Comparison of ENCODE assay signal across 14 mouse cellular contexts in the genomic region with DNA sequence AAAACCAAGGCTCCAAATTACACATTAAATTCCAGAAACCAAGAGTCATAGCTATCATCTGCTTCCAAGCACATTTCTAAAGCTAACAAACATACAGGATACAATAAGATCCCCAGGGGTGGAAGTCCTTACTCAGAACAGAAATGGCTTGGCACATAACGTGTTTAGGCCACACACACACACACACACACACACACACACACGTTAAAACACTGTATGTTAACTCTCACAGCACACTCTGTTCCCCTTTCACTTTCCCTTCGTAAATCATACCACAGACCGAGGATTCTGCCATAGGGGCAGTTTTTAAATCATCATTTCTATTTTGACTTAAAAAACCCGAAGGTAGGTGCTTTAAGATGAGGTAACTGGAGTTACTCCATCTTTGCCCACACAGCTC. TPM values are rescaled to one million over a fixed set of nuclear protein-coding genes. Genes with fewer than 3 reads are reported as not detected.
DNase-seq lines count a peak whose midpoint lies in the region; ATAC-seq and TF ChIP-seq lines count a peak whose summit lies in the region.
"Had no signal": no experiment of that assay in that cellular context is flagged by ENCODE, and none has a peak within 500 bp of the region (broad histone marks: within the 10 kb centered on the region; RNA-seq: fewer than 3 reads in every experiment).

No protein-coding gene starts in this region.

- no peaks in the 10 kb centered on the region for H3K27me3 ChIP-seq in kidney, adult 2 months (replicated peaks; ENCODE audit: control insufficient read depth, insufficient read depth, low read length)
- no peaks in the 10 kb centered on the region for H3K27me3 ChIP-seq in intestine, postnatal 0 days (replicated peaks; ENCODE audit: control insufficient read depth, insufficient read depth, low read length)
- H3K27me3 ChIP-seq in hindbrain, postnatal 0 days (ENCODE audit: insufficient read depth, low read length), result 0 out of 2 replicates have a peak, but pooled peaks cover 2% of the 10 kb centered on the region
- H3K27me3 ChIP-seq: heart, embryonic 13.5 days had no signal

- no peak overlapping the region for H3K27ac ChIP-seq in kidney, adult 2 months (ENCODE audit: insufficient read depth, low read depth, low read length)
- peak overlapping the region; percentile 36 for H3K27ac ChIP-seq in intestine, postnatal 0 days (ENCODE audit: low read depth, low read length)
- no peak overlapping the region for H3K27ac ChIP-seq in hindbrain, postnatal 0 days
- H3K27ac ChIP-seq: heart, embryonic 13.5 days; liver, embryonic 13.5 days had no signal

- H3K9ac ChIP-seq in intestine, postnatal 0 days (ENCODE audit: low read depth, low read length), result no peak overlapping the region
- H3K9ac ChIP-seq in hindbrain, postnatal 0 days (replicated peaks; ENCODE audit: low read length), result no peak overlapping the region
- H3K9ac ChIP-seq: heart, embryonic 13.5 days; liver, embryonic 13.5 days had no signal

- no peak overlapping the region for H3K4me3 ChIP-seq in kidney, adult 2 months (ENCODE audit: insufficient read depth, low read depth, low read length)
- no peak overlapping the region for H3K4me3 ChIP-seq in intestine, postnatal 0 days (ENCODE audit: low read depth, low read length)
- no peak overlapping the region for H3K4me3 ChIP-seq in hindbrain, postnatal 0 days (ENCODE audit: low read length)
- H3K4me3 ChIP-seq: heart, embryonic 13.5 days; liver, embryonic 13.5 days had no signal

- H3K4me1 ChIP-seq in kidney, adult 2 months (ENCODE audit: control insufficient read depth, insufficient read depth, low read length), result peaks cover 13% of the 10 kb centered on the region; the same call in 1 of the 2 replicates
- peaks cover 3% of the 10 kb centered on the region; the same call in 1 of the 2 replicates for H3K4me1 ChIP-seq in intestine, postnatal 0 days (replicated peaks; ENCODE audit: control insufficient read depth, insufficient read depth, low read length)
- 0 out of 2 replicates have a peak, but pooled peaks cover 6% of the 10 kb centered on the region for H3K4me1 ChIP-seq in hindbrain, postnatal 0 days (ENCODE audit: insufficient read depth, low read length)

- peak overlapping the region; percentile 33; the same call in 1 of the 2 replicates for H3K4me2 ChIP-seq in intestine, postnatal 0 days (replicated peaks; ENCODE audit: low read depth)
- H3K4me2 ChIP-seq in hindbrain, postnatal 0 days (ENCODE audit: low read depth, low read length), result no peak overlapping the region
- H3K4me2 ChIP-seq: heart, embryonic 13.5 days; liver, embryonic 13.5 days had no signal

- intact Hi-C loops in left cerebral cortex, postnatal 14 days (cut with DNase I), result no loop called here

- peak; percentile 31 for DNase-seq in kidney, adult 2 months
- DNase-seq in kidney, adult 11 months, result no peak
- DNase-seq in spleen, postnatal 36 days (ENCODE audit: low spot score in 2 of 2), result peak; percentile 36 to 63
- no peak for DNase-seq in spleen, adult 12 weeks (ENCODE audit: low spot score)
- no peak for DNase-seq in cerebellum, adult 9-10 months
- no peak for DNase-seq in left cerebral cortex, postnatal 14 days (ENCODE audit: low spot score in 2 of 2)
- DNase-seq in hindbrain, postnatal 0 days (ENCODE audit: low spot score), result no peak
- DNase-seq: adrenal gland, postnatal 25 days; liver, embryonic 13.5 days; thymus, adult 2 months had no signal

- TF ChIP-seq CTCF in kidney, adult 2 months (conservative IDR thresholded peaks at IDR 0.05; ENCODE audit: insufficient read depth, insufficient read length, low read depth, low read length), result no peak
- no peak for TF ChIP-seq CTCF in intestine, postnatal 0 days (IDR thresholded peaks at IDR 0.05; ENCODE audit: low read depth)
- no peak for TF ChIP-seq CTCF in hindbrain, postnatal 0 days (IDR thresholded peaks at IDR 0.05; ENCODE audit: low read depth)

- H3K36me3 ChIP-seq in kidney, adult 2 months (ENCODE audit: control insufficient read depth, insufficient read depth, low read length), result no peaks in the 10 kb centered on the region
- H3K36me3 ChIP-seq in intestine, postnatal 0 days (ENCODE audit: control insufficient read depth, insufficient read depth), result peaks cover 8% of the 10 kb centered on the region; the same call in 1 of the 2 replicates
- no peaks in the 10 kb centered on the region for H3K36me3 ChIP-seq in hindbrain, postnatal 0 days (ENCODE audit: insufficient read depth, low read length)

- ATAC-seq in intestine, postnatal 0 days, result no peak
- ATAC-seq in hindbrain, postnatal 0 days, result no peak
- ATAC-seq: forebrain, embryonic 14.5 days had no signal

- TF ChIP-seq POLR2A in kidney, adult 2 months (IDR thresholded peaks at IDR 0.05; ENCODE audit: low read depth, low read length), result no peak

- 29% methylated on average over 5 of the region's 5 CpGs for WGBS in kidney, adult 2 months
- 27% methylated on average over 5 of the region's 5 CpGs for WGBS in intestine, postnatal 0 days
- 72% methylated on average over 5 of the region's 5 CpGs for WGBS in hindbrain, postnatal 0 days

- no peaks in the 10 kb centered on the region for H3K9me3 ChIP-seq in intestine, postnatal 0 days (ENCODE audit: control insufficient read depth)
- H3K9me3 ChIP-seq in hindbrain, postnatal 0 days (ENCODE audit: low read length), result no peaks in the 10 kb centered on the region
- H3K9me3 ChIP-seq: heart, embryonic 13.5 days; liver, embryonic 13.5 days had no signal

RNA-seq across cellular contexts. Expression of gene Lrrk1, which starts 3.9 kb away (rescaled TPM):
- 17.3 and 22.3 TPM in 2 replicates for polyA plus RNA-seq in kidney, adult 2 months (2012; rRNA removed)
- polyA plus RNA-seq in intestine, postnatal 0 days (2015; fragmentation: Nextera tagmentation; extraction: Ambion mirVana), result 6.1 and 8.0 TPM in 2 replicates
- 1 to 10 TPM; 3.5 to 4.4 TPM for total RNA-seq in left cerebral cortex, postnatal 14 days (2021)
- total RNA-seq in hindbrain, postnatal 0 days (2014; rRNA removed), result 3.1 and 4.1 TPM in 2 replicates
- polyA plus RNA-seq in hindbrain, postnatal 0 days (2015; fragmentation: Nextera tagmentation; extraction: Ambion mirVana), result 2.5 and 2.6 TPM in 2 replicates

RNA-seq across cellular contexts. Expression of gene Gm10974, which starts 18.5 kb away (rescaled TPM):
- not detected in 2 replicates for polyA plus RNA-seq in kidney, adult 2 months (2012; rRNA removed)
- polyA plus RNA-seq in intestine, postnatal 0 days (2015; fragmentation: Nextera tagmentation; extraction: Ambion mirVana), result not detected in 2 replicates
- total RNA-seq in left cerebral cortex, postnatal 14 days (2021), result not detected
- total RNA-seq in hindbrain, postnatal 0 days (2014; rRNA removed), result not detected in 2 replicates
- polyA plus RNA-seq in hindbrain, postnatal 0 days (2015; fragmentation: Nextera tagmentation; extraction: Ambion mirVana), result not detected in 2 replicates
- total RNA-seq: adrenal gland, postnatal 25 days; layer of hippocampus, adult 18-20 months had no signal
- polyA plus RNA-seq: forebrain, embryonic 14.5 days; heart, embryonic 13.5 days; liver, embryonic 13.5 days; thymus, adult 2 months had no signal

RNA-seq across cellular contexts. Expression of gene Aldh1a3, which starts 43.1 kb away (rescaled TPM):
- 8.2 and 10.7 TPM in 2 replicates for polyA plus RNA-seq in kidney, adult 2 months (2012; rRNA removed)
- 45.4 and 46.6 TPM in 2 replicates for polyA plus RNA-seq in intestine, postnatal 0 days (2015; fragmentation: Nextera tagmentation; extraction: Ambion mirVana)
- total RNA-seq in left cerebral cortex, postnatal 14 days (2021), result 1 to 10 TPM; 2.9 to 3.4 TPM
- total RNA-seq in hindbrain, postnatal 0 days (2014; rRNA removed), result 3.3 and 4.6 TPM in 2 replicates
- polyA plus RNA-seq in hindbrain, postnatal 0 days (2015; fragmentation: Nextera tagmentation; extraction: Ambion mirVana), result 3.5 and 3.7 TPM in 2 replicates

Comparison
In these comparisons a context has a peak if more than half of its experiments do, and no peak if none do; other contexts are left out.
1. DNase-seq: peak in kidney, adult 2 months (single experiment) and spleen, postnatal 36 days (2 of 2); none in kidney, adult 11 months (single experiment), spleen, adult 12 weeks (single experiment), cerebellum, adult 9-10 months (single experiment), left cerebral cortex, postnatal 14 days (0 of 2) and hindbrain, postnatal 0 days (single experiment).